Mouse (Mus musculus): ENCODE measurements around the gene Ahsa1. TPM values are rescaled to one million over a fixed set of nuclear protein-coding genes. Genes with fewer than 3 reads are reported as not detected.

Ahsa1 gene
- 212 and 268 TPM in 2 replicates for polyA plus RNA-seq (2012; rRNA removed)

DNA sequence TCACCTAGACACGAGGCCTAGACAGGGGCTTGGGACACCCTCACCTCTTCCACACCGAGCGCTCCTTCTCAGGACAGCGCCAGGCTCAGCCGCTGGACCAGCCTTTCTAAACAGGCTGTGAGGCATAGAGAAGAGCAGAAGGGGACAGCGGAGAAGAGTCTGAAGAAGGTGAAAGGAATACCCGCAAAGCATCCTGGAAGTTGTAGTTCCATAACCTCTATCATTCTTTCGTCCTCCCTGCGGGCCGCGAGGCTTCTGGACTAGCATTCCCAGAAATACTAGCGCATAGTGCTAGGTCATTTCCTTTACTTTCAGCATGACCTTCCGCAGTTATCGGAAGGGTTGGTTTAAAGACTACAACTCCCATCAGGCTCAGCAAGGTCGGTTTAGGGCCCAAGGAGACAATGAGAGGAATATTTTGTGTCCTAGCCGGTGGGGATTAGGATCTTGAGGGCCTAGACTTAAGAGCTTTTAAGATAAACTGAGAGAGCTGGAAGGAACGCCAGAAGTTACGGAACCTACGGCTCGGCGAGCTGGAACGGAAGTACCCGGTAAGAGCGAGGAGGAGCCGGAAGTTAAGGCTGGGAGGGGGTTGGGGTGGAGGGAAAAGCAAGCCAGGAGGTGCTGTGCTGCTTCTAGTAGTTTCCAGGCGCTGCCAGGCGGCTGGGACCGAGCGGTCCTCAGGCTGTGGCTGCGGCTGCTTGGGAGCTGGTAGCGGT, at the start of gene Ahsa1, which contains the start of gene Vipas39:
TSS of gene Ahsa1 (plus strand) at position 372 of the 719 bp plus-strand sequence.
TSS of gene Vipas39 (minus strand) at position 149 of the 719 bp plus-strand sequence.

DNA sequence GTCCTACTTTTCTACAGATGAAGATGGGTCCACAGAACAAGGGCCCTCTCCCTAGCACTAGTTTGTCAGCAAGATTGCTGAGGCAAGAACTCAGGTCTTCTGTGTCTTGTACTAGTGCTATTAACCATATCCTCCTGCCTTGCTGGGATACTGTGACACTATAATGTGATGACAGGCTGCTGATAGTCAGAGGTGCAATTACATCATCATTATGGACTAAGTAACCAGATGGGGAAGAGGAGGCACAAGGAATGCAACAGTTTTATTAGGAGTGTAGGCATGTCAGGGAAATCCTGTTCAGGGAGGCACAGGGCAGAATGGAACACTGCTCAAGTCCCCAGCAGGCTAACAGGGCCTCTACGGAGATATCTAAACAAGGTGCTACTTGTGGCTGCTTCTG, 27.6 kb upstream of the Ahsa1 start, which contains the start of gene Noxred1:
TSS of gene Noxred1 (minus strand) at position 101 of the 400 bp plus-strand sequence.

DNA sequence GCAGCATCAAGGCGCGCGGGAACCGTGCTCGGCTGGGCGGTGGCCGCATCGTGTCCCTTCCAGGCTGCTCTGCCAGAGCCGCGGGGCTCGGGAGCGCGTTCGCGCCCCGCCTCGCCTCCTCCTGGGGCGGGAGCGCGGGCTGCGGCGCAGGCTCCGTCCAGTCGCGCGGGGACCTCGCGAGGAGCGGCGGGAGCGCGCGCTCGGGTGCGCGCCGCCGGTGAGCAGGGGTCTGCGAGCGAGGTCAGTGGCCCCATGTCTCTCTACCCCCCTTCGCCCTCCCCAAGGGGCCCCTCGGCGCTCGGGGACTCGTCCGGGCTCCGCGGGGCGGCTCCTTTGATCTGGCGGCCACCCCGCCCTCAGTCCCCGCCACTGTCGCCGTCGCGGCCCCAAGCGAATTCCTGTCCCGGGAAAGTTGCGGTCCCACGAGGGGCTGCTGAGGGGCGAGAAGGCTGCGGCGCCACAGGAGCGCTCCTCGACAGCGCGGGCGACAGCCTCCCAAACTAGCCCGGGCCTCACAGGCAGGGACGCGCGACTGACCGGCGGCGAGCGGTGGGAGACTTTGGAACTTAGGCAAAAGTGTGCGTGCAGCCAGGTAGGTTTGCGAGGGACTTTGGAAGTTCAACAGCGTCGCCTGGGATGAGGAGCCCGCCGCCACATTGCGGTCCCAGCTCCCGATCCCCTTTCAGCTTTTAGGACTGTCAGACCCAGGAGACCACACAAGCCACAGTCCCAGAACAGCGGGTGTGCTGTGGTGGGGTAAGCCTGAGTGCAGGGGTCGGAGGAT, 33.6 kb downstream of the Ahsa1 start, which contains the start of gene Ism2:
TSS of gene Ism2 (minus strand) at position 49 of the 784 bp plus-strand sequence.

Other genes with a start within 250 kb of the Ahsa1 start
- gene Tmem63c, start 245.1 kb upstream of the Ahsa1 start, polyA plus RNA-seq (2012; rRNA removed): 0.85 and 1.5 TPM in 2 replicates
- 0.36 and 0.48 TPM in 2 replicates for gene Ngb, start 163.9 kb upstream of the Ahsa1 start, polyA plus RNA-seq (2012; rRNA removed)
- gene Gstz1, start 119.3 kb upstream of the Ahsa1 start, polyA plus RNA-seq (2012; rRNA removed): 47.9 and 60.7 TPM in 2 replicates
- gene Pomt2, start 118.5 kb upstream of the Ahsa1 start, polyA plus RNA-seq (2012; rRNA removed): 10.2 and 15.2 TPM in 2 replicates
- gene Samd15, start 66.8 kb upstream of the Ahsa1 start, polyA plus RNA-seq (2012; rRNA removed): 0.48 and 0.79 TPM in 2 replicates
- 5.9 and 8.2 TPM in 2 replicates for gene Tmed8, start 66.0 kb upstream of the Ahsa1 start, polyA plus RNA-seq (2012; rRNA removed)
- gene Noxred1, start 27.7 kb upstream of the Ahsa1 start, polyA plus RNA-seq (2012; rRNA removed): 2.6 and 3.1 TPM in 2 replicates
- 39.8 and 57.9 TPM in 2 replicates for gene Vipas39, start 223 bp upstream of the Ahsa1 start, polyA plus RNA-seq (2012; rRNA removed)
- 0.80 and 2.1 TPM in 2 replicates for gene Ism2, start 33.2 kb downstream of the Ahsa1 start, polyA plus RNA-seq (2012; rRNA removed)
- 36.3 and 37.8 TPM in 2 replicates for gene Sptlc2, start 121.9 kb downstream of the Ahsa1 start, polyA plus RNA-seq (2012; rRNA removed)
- 74.2 and 107 TPM in 2 replicates for gene Slirp, start 177.4 kb downstream of the Ahsa1 start, polyA plus RNA-seq (2012; rRNA removed)
- 44.1 and 53.0 TPM in 2 replicates for gene Alkbh1, start 177.5 kb downstream of the Ahsa1 start, polyA plus RNA-seq (2012; rRNA removed)
- gene Snw1, start 205.8 kb downstream of the Ahsa1 start, polyA plus RNA-seq (2012; rRNA removed): 67.5 and 104 TPM in 2 replicates
- gene Gm5788, start 228.2 kb downstream of the Ahsa1 start, polyA plus RNA-seq (2012; rRNA removed): not detected in 2 replicates
- gene Gm8300, start 247.8 kb downstream of the Ahsa1 start, polyA plus RNA-seq (2012; rRNA removed): not detected in 2 replicates

Measured in central nervous system, embryonic 11.5 days (tissue).